Mouse (Mus musculus) stomach, embryonic 16.5 days (tissue): ENCODE measurements around the gene Mei4. TPM values are rescaled to one million over a fixed set of nuclear protein-coding genes. Genes with fewer than 3 reads are reported as not detected.

Experiments used
- ATAC-seq: fragments of 200-750 bp; cut with Nextera tagmentation; 2 replicates; pipeline ENCODE4 v1.8.0; 2017; ENCODE audit warnings: moderate number of reproducible peaks, moderate TSS enrichment; ENCODE audit not compliant: insufficient read depth, low FRiP score
- H3K27ac ChIP-seq: fragments of 300-500 bp; sonication (generic); 2 replicates; pipeline ENCODE4 v1.5.1; 2014; ENCODE audit warnings: low read length
- H3K27me3 ChIP-seq: fragments of 300-500 bp; sonication (generic); 2 replicates; pipeline ENCODE4 v1.6.1; 2014; ENCODE audit warnings: low read length, control low read depth, mixed read lengths; ENCODE audit not compliant: control insufficient read depth, insufficient read depth
- H3K36me3 ChIP-seq: fragments of 300-500 bp; sonication (generic); 2 replicates; pipeline ENCODE4 v1.6.1; 2014; ENCODE audit warnings: low read length; ENCODE audit not compliant: control insufficient read depth, insufficient read depth
- H3K4me1 ChIP-seq: fragments of 300-500 bp; sonication (generic); 2 replicates; pipeline ENCODE4 v1.6.1; 2014; ENCODE audit warnings: low read length, control low read depth, mixed read lengths; ENCODE audit not compliant: control insufficient read depth, insufficient read depth
- H3K4me2 ChIP-seq: fragments of 300-500 bp; sonication (generic); 2 replicates; pipeline ENCODE4 v1.6.1; 2014; ENCODE audit warnings: low read depth, low read length, mixed read lengths
- H3K4me3 ChIP-seq: fragments of 300-500 bp; sonication (generic); replicated peaks from 2 replicates; pipeline ENCODE4 v1.5.1; 2014; ENCODE audit warnings: mild to moderate bottlenecking, low read length
- H3K9ac ChIP-seq: fragments of 300-500 bp; sonication (generic); 2 replicates; pipeline ENCODE4 v1.6.1; 2014; ENCODE audit warnings: low read length
- H3K9me3 ChIP-seq: fragments of 300-500 bp; sonication (generic); replicated peaks from 2 replicates; pipeline ENCODE4 v1.6.1; 2016; ENCODE audit warnings: low read length, control low read depth; ENCODE audit not compliant: control insufficient read depth
- WGBS: fragments of 180-500 bp; shearing (Covaris S2); extraction: QIAGEN DNeasy Blood & Tissue Kit; methylation state at CpG from one replicate; pipeline ENCODE4 v1.1.7; 2014; 5-methylcytosine and 5-hydroxymethylcytosine counted together
- polyA plus RNA-seq: library from polyadenylated mRNA; unstranded; fragments of >200 nt; fragmentation: Nextera tagmentation; extraction: Ambion mirVana; gene quantifications from 2 replicates; pipeline ENCODE4 v1.2.1, GENCODE M21; 2015

Mei4 gene
- 1.3 and 2.0 TPM in 2 replicates for polyA plus RNA-seq

DNA sequence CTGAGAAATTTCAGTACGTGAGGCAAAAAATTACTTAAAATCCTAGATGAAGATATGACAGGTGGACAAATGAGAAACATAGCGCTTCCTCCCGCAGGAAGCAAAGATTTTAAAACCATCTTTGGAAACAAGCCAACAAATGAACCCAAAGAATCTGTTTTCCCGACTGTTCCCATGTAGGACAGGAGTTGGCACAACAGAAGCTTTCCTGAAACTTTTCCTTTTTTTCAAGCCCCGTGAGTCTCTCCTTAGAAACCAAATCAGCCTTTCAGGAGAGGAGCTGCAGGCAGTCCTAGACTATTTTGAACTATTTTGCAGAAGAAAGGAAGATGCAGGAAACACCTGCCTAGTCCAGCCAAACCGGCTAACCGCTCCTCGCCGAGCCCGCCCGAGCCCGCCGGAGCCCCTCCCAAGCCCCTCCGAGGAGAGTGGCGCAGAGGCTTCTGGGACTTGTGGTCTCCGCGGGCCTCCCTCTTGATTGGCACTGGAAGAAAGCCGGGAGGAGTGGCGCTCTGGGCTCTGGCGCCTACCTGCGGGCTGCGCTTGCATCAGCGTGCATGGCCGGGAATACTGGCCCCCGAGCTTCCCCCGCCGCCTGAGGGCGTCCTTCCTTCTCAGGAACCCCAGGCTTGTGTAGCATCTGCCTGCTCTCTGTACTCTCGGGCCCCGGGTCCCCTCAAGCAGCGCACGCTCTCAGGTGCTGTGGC, at the start of gene Mei4:
Gene Mei4, plus strand, starts transcription at position 490 of the 707 bp plus-strand sequence.
- no peaks in the 10 kb centered on the region for H3K9me3 ChIP-seq
- no peaks in the 10 kb centered on the region; the same call in 1 of the 2 replicates for H3K27me3 ChIP-seq
- WGBS = under 1% methylated on average over 32 of the region's 32 CpGs
- H3K36me3 ChIP-seq = no peaks in the 10 kb centered on the region
- no peaks in the 10 kb centered on the region for H3K4me1 ChIP-seq
- H3K4me3 ChIP-seq = peak within 1 kb of the TSS; percentile 57
- peak within 1 kb of the TSS; percentile 71 for H3K4me2 ChIP-seq
- peak within 1 kb of the TSS; percentile 75 for H3K9ac ChIP-seq
- no peak within 1 kb of the TSS for H3K27ac ChIP-seq
- ATAC-seq = peak; percentile 97

DNA sequence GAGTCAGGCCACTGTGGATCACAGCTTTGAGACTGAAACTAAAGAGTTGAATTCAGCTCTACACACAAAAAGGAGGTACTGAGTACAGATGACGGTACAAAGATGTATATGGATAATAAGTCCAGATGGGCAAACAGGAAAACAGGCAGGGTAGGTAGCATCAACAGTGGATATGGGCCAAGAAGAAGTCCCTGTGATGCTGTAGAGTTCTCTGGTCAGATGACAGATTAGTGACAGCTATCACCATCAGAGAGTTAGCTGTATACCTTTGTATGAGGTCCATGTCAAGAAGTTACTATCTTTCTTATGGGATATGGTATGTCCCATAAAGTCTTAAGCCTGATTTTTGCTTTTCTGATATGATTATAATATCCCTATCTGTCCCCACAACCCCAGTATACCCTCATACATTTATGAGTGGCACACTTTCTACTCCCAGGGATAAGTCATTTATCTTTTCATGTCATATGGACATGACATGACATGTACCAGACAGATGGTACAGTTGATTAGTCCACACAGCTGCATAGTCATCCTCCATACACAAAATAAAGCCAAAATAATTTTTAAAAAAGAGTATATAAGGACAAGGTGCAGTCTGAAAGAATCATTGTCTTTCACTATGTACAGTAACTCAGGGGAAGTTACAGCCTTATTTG, 43.6 kb upstream of the Mei4 start:
- no peak for ATAC-seq

DNA sequence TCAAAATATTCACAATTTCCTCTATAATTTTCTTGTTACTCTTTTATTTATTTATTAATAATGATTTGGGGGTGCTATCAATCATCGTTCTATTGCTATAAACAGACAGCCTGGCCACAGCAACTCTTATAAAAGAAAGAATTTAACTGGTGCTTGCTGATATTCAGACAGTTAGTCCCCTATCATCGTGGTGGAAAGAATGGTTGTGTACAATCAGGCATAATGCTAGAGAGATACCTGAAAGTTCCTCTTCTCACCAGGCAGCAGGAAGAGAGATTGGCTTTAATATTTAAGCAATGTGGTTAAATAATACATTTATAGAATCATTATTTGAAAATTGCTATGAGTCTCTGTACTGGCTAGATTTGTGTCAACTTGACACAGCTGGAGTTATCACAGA, 35.9 kb upstream of the Mei4 start:
- no peak overlapping the region for H3K9ac ChIP-seq
- no peak overlapping the region for H3K4me2 ChIP-seq
- ATAC-seq = no peak
- no peaks in the 10 kb centered on the region for H3K27me3 ChIP-seq
- no peaks in the 10 kb centered on the region for H3K4me1 ChIP-seq
- H3K9me3 ChIP-seq = no peaks in the 10 kb centered on the region
- H3K27ac ChIP-seq = no peak overlapping the region
- H3K4me3 ChIP-seq = no peak overlapping the region
- 79% methylated on average over 2 of the region's 2 CpGs for WGBS
- no peaks in the 10 kb centered on the region for H3K36me3 ChIP-seq

More for the DNA sequence above, 43.6 kb upstream of the Mei4 start:
- no peak overlapping the region for H3K4me2 ChIP-seq
- WGBS = 82% methylated on average over 1 of the region's 1 CpGs
- H3K9me3 ChIP-seq = no peaks in the 10 kb centered on the region
- H3K27ac ChIP-seq = no peak overlapping the region
- H3K9ac ChIP-seq = no peak overlapping the region
- H3K36me3 ChIP-seq = no peaks in the 10 kb centered on the region
- H3K4me1 ChIP-seq = no peaks in the 10 kb centered on the region
- H3K4me3 ChIP-seq = no peak overlapping the region
- H3K27me3 ChIP-seq = no peaks in the 10 kb centered on the region

DNA sequence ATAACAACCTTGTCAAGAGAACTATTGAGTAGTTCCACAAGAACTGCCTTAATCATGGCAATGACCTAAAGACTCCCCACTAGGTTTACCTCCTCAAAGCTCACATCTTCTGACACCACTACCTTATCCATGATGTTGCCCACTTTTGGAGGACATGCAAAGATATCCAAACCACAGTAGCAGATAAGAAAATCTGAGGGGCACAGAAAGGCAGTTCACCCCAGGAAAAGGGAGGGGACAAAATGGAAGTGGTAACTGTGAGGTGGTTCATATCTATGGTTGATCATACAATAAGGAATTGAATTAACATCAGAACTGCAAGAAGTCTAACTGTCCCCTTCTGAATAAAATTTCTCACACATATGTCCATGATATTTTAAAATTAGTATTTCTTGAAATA, 29.4 kb upstream of the Mei4 start:
- H3K27me3 ChIP-seq = no peaks in the 10 kb centered on the region
- H3K36me3 ChIP-seq = no peaks in the 10 kb centered on the region
- H3K4me1 ChIP-seq = no peaks in the 10 kb centered on the region
- ATAC-seq = no peak
- no peak overlapping the region for H3K4me2 ChIP-seq
- no peaks in the 10 kb centered on the region for H3K9me3 ChIP-seq
- H3K4me3 ChIP-seq = no peak overlapping the region
- no peak overlapping the region for H3K9ac ChIP-seq
- no peak overlapping the region for H3K27ac ChIP-seq

DNA sequence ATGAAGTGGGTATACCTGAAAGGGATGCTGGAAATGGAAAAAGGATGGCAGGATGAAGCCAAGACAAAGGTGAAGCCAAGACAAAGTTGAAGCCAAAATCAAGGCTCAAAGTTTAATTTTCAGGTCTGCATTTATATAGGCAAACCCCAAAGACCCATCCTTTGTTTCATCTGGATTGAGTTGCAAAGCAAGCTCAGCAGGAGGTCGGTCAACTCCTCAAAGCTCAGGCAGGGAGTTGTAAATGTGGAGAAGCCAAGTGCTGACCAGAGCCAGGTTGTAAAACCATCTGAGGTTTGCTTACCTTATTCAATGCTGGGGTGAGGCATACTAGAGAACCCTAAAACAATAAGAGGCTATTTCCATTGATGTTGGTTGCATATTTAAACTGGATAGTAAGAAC, 4.6 kb upstream of the Mei4 start:
- Histone ChIP-seq H3K4me2 (no peak overlapping the region), H3K9me3 (no peaks in the 10 kb centered on the region), H3K4me1 (no peaks in the 10 kb centered on the region), H3K9ac (no peak overlapping the region), H3K36me3 (no peaks in the 10 kb centered on the region), H3K27ac (no peak overlapping the region), H3K4me3 (no peak overlapping the region), H3K27me3 (no peaks in the 10 kb centered on the region; the same call in 1 of the 2 replicates)
- no peak for ATAC-seq
- 47% methylated on average over 1 of the region's 1 CpGs for WGBS

DNA sequence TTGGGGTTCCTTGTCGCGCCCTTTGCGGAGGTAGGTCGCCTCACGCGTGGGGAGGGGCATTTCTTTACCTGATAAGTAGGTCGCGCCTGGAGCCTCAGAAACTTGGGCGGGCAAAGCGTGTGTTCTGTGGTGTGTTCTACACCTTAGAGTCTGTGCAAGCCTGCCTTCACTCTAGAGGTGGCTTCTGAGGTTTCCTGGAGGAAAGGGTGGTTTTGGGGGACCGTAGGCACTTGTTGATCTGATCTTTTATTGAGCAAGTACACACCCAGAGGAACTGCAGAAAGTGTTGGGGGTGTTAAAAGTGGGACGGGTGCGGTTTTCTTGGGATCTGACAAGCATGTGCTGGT, 391 bp downstream of the Mei4 start:
- Histone ChIP-seq H3K4me3 (peak overlapping the region; percentile 57), H3K4me1 (no peaks in the 10 kb centered on the region), H3K36me3 (no peaks in the 10 kb centered on the region), H3K9me3 (no peaks in the 10 kb centered on the region), H3K9ac (peak overlapping the region; percentile 75), H3K4me2 (peak overlapping the region; percentile 71), H3K27ac (no peak overlapping the region), H3K27me3 (no peaks in the 10 kb centered on the region; the same call in 1 of the 2 replicates)
- WGBS = 20% methylated on average over 13 of the region's 13 CpGs
- no peak for ATAC-seq

DNA sequence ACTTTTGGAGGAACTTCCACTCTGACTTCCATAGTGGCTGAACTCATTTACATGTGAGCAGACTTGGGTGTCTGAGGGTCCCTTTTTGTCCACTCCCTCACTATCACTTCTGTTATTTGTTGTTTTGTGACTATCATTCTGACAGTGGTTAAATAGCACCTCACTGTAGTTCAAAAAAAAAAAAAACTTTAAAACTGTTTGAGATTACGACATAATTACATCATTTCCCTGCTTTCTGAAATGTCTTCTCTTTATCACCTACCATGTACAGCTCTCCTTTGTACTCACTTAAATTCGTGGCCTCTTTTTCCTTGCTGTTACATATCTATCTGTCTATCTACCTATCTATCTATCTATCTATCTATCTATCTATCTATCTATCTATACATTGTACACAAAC, 2.6 kb downstream of the Mei4 start:
- no peak overlapping the region for H3K4me3 ChIP-seq
- 71% methylated on average over 2 of the region's 2 CpGs for WGBS
- H3K9me3 ChIP-seq = no peaks in the 10 kb centered on the region
- no peaks in the 10 kb centered on the region for H3K36me3 ChIP-seq
- no peaks in the 10 kb centered on the region for H3K4me1 ChIP-seq
- H3K27ac ChIP-seq = no peak overlapping the region
- ATAC-seq = no peak
- H3K9ac ChIP-seq = no peak overlapping the region
- no peaks in the 10 kb centered on the region; the same call in 1 of the 2 replicates for H3K27me3 ChIP-seq
- no peak overlapping the region for H3K4me2 ChIP-seq

DNA sequence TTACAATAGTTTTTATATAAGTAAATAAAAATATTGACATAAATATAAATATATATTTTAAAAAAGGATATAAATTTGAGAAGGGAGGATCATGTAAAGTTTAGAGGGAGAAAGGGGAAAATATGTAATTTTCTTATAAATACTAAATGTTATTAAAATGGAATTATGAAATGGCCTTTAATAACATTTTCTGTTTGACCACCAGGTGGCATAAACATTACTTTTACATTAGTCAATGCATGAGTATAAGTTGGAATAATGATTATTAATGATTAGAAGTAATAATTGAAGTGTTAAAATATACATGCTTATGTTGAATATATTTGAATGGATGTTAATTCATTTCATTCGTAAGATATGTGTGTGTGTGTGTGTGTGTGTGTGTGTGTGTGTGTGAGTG, 58.0 kb downstream of the Mei4 start:
- WGBS = 100% methylated on average over 1 of the region's 1 CpGs
- no peaks in the 10 kb centered on the region for H3K36me3 ChIP-seq
- no peak overlapping the region for H3K9ac ChIP-seq
- no peak for ATAC-seq
- no peaks in the 10 kb centered on the region for H3K27me3 ChIP-seq
- H3K4me1 ChIP-seq = no peaks in the 10 kb centered on the region
- H3K9me3 ChIP-seq = no peaks in the 10 kb centered on the region
- no peak overlapping the region for H3K27ac ChIP-seq
- H3K4me3 ChIP-seq = no peak overlapping the region
- H3K4me2 ChIP-seq = no peak overlapping the region

DNA sequence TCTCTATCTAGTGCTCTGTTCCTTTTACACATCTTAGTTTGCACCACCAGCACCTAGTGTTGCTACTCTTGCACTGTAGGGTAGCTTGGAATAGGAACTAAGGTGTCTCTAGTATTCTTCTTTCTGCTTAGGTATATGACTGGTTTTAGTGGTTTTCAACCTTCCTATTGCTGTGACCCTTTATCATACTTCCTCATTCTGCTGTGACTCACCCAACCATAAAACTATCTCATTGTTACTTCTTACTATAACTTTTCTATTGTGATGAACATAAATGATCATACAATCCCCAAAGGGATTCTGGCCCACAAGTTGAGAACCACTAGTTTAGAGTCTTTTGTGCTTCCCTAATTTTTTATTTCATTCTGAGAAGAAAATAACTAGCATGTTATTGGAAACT, 61.3 kb downstream of the Mei4 start:
- no peak overlapping the region for H3K4me2 ChIP-seq
- H3K9ac ChIP-seq = no peak overlapping the region
- no peaks in the 10 kb centered on the region for H3K9me3 ChIP-seq
- no peaks in the 10 kb centered on the region for H3K4me1 ChIP-seq
- ATAC-seq = no peak
- no peaks in the 10 kb centered on the region for H3K27me3 ChIP-seq
- H3K36me3 ChIP-seq = no peaks in the 10 kb centered on the region
- no peak overlapping the region for H3K4me3 ChIP-seq
- H3K27ac ChIP-seq = no peak overlapping the region
